Comparison of ENCODE assay signal across 8 mouse cellular contexts in genomic region chr14:76505101-76505438, GRCm38 (mm10). TPM values are rescaled to one million over a fixed set of nuclear protein-coding genes. Genes with fewer than 3 reads are reported as not detected.
DNase-seq lines count a peak whose midpoint lies in the region; ATAC-seq and TF ChIP-seq lines count a peak whose summit lies in the region.

No protein-coding gene starts in this region.

- H3K9ac ChIP-seq in limb, embryonic 14.5 days (ENCODE audit: low read depth, low read length, severe bottlenecking): peak overlapping the region; percentile 97
- peak overlapping the region; percentile 85 for H3K9ac ChIP-seq in stomach, postnatal 0 days (ENCODE audit: low read length)

- no peak for TF ChIP-seq EP300 in stomach, postnatal 0 days (optimal IDR thresholded peaks at IDR 0.05)

- no peak for TF ChIP-seq CTCF in spleen, adult 2 months (IDR thresholded peaks at IDR 0.05; ENCODE audit: extremely low read depth, insufficient read depth, insufficient read length, insufficient replicate concordance)
- TF ChIP-seq CTCF in stomach, postnatal 0 days (IDR thresholded peaks at IDR 0.05; ENCODE audit: low read depth): no peak

- H3K9me3 ChIP-seq in erythroblast, embryonic 14.5 days (ENCODE audit: control insufficient read depth, low read length): no peaks in the 10 kb centered on the region; the same call in 1 of the 2 replicates
- H3K9me3 ChIP-seq in limb, embryonic 14.5 days (ENCODE audit: control insufficient read depth, low read length): no peaks in the 10 kb centered on the region
- no peaks in the 10 kb centered on the region for H3K9me3 ChIP-seq in stomach, postnatal 0 days (ENCODE audit: control insufficient read depth, low read length)

- ATAC-seq in erythroblast, adult 5-6 weeks (replicated peaks; ENCODE audit: low FRiP score, poor library complexity, severe bottlenecking): no peak
- no peak for ATAC-seq in limb, embryonic 14.5 days (ENCODE audit: low FRiP score, low read depth)
- ATAC-seq in stomach, postnatal 0 days (ENCODE audit: low FRiP score, low TSS enrichment): no peak

- peak overlapping the region; percentile 88 for H3K4me2 ChIP-seq in limb, embryonic 14.5 days (replicated peaks; ENCODE audit: low read depth, low read length, severe bottlenecking)
- H3K4me2 ChIP-seq in stomach, postnatal 0 days (replicated peaks; ENCODE audit: low read depth): peak overlapping the region; percentile 82

- H3K36me3 ChIP-seq in erythroblast, embryonic 14.5 days (ENCODE audit: control insufficient read depth): peaks cover 39% of the 10 kb centered on the region
- no peaks in the 10 kb centered on the region for H3K36me3 ChIP-seq in spleen, adult 2 months (ENCODE audit: control insufficient read depth, insufficient read depth, low read length)
- H3K36me3 ChIP-seq in limb, embryonic 14.5 days (ENCODE audit: control insufficient read depth, insufficient read depth, low read length): peaks cover 16% of the 10 kb centered on the region
- H3K36me3 ChIP-seq in stomach, postnatal 0 days (ENCODE audit: control insufficient read depth, insufficient read depth, low read length): peaks cover 6% of the 10 kb centered on the region; the same call in 1 of the 2 replicates

- H3K4me1 ChIP-seq in erythroblast, embryonic 14.5 days (ENCODE audit: control insufficient read depth): peaks cover 36% of the 10 kb centered on the region
- peaks cover 5% of the 10 kb centered on the region for H3K4me1 ChIP-seq in spleen, adult 2 months (ENCODE audit: control insufficient read depth, insufficient read depth, insufficient read length)
- H3K4me1 ChIP-seq in limb, embryonic 14.5 days (ENCODE audit: control insufficient read depth, insufficient read depth, low read length): peaks cover 19% of the 10 kb centered on the region
- no peaks in the 10 kb centered on the region; the same call in 1 of the 2 replicates for H3K4me1 ChIP-seq in stomach, postnatal 0 days (replicated peaks; ENCODE audit: control insufficient read depth, insufficient read depth)

- H3K4me3 ChIP-seq in erythroblast, embryonic 14.5 days (replicated peaks): peak overlapping the region; percentile 89
- peak overlapping the region; percentile 62 for H3K4me3 ChIP-seq in spleen, adult 2 months (ENCODE audit: extremely low read depth, insufficient read depth, insufficient read length)
- H3K4me3 ChIP-seq in limb, embryonic 14.5 days (replicated peaks; ENCODE audit: low read length): peak overlapping the region; percentile 70
- H3K4me3 ChIP-seq in stomach, postnatal 0 days (ENCODE audit: low read depth, low read length): peak overlapping the region; percentile 75

- DNase-seq in spleen, adult 2 months (ENCODE audit: low read depth in 1 of 2, low spot score in 2 of 2): no peak
- DNase-seq in spleen, adult 12 weeks (ENCODE audit: low spot score): no peak
- no peak for DNase-seq in limb, embryonic 14.5 days (ENCODE audit: low spot score)
- DNase-seq in stomach, postnatal 0 days (ENCODE audit: low spot score): no peak
- DNase-seq in right cerebral cortex, adult 18-20 months: no peak
- no peak for DNase-seq in frontal cortex, postnatal 25 days (ENCODE audit: low spot score in 2 of 2)

- H3K27me3 ChIP-seq in erythroblast, embryonic 14.5 days (ENCODE audit: control insufficient read depth): no peaks in the 10 kb centered on the region
- no peaks in the 10 kb centered on the region for H3K27me3 ChIP-seq in spleen, adult 2 months (ENCODE audit: control insufficient read depth, insufficient read depth, low read length)
- H3K27me3 ChIP-seq in limb, embryonic 14.5 days (ENCODE audit: control insufficient read depth, insufficient read depth, low read length): no peaks in the 10 kb centered on the region
- no peaks in the 10 kb centered on the region for H3K27me3 ChIP-seq in stomach, postnatal 0 days (ENCODE audit: control insufficient read depth, insufficient read depth, low read length)

- 2% methylated on average over 10 of the region's 10 CpGs for WGBS in spleen, adult 2 months
- 2% methylated on average over 10 of the region's 10 CpGs for WGBS in limb, embryonic 14.5 days
- under 1% methylated on average over 10 of the region's 10 CpGs for WGBS in stomach, postnatal 0 days

- H3K27ac ChIP-seq in spleen, adult 2 months (ENCODE audit: insufficient read depth, low read length): peak overlapping the region; percentile 78
- peak overlapping the region; percentile 99 for H3K27ac ChIP-seq in limb, embryonic 14.5 days (replicated peaks; ENCODE audit: low read depth, low read length)
- H3K27ac ChIP-seq in stomach, postnatal 0 days (replicated peaks): peak overlapping the region; percentile 100

- no peak for TF ChIP-seq POLR2A in spleen, adult 2 months (IDR thresholded peaks at IDR 0.05; ENCODE audit: low read depth, low read length)
- TF ChIP-seq POLR2A in limb, embryonic 14.5 days (IDR thresholded peaks at IDR 0.05; ENCODE audit: borderline replicate concordance, extremely low read depth, insufficient read depth, insufficient read length): no peak

RNA-seq across cellular contexts. Expression of gene Serp2, which starts 51.6 kb away (rescaled TPM):
- 0.07 and 0.15 TPM in 2 replicates for polyA plus RNA-seq in erythroblast, embryonic 14.5 days (2012)
- not detected in 2 replicates for total RNA-seq in erythroblast, adult 5-6 weeks (2015; ENCODE audit: low replicate concordance)
- total RNA-seq in erythroblast, adult 5-6 weeks (2017; ENCODE audit: low replicate concordance): not detected in 2 replicates
- 4.2 and 6.1 TPM in 2 replicates for polyA plus RNA-seq in spleen, adult 2 months (2012; rRNA removed)
- polyA plus RNA-seq in limb, embryonic 14.5 days (2012; rRNA removed): 12.7 and 14.7 TPM in 2 replicates
- polyA plus RNA-seq in limb, embryonic 14.5 days (2014; fragmentation: Nextera tagmentation; extraction: Ambion mirVana): 14.3 and 14.4 TPM in 2 replicates
- polyA plus RNA-seq in stomach, postnatal 0 days (2015; fragmentation: Nextera tagmentation; extraction: Ambion mirVana): 7.4 and 8.0 TPM in 2 replicates
